Mouse (Mus musculus) retina, postnatal 7 days (tissue): ENCODE data around the gene Cblc.

Experiments used
- DNase-seq: peaks from one replicate; pipeline ENCODE4 v3.0.0-alpha.2; 2012; ENCODE audit warnings: low read depth, low spot score

Gene Cblc

GRCm38 (mm10) chr7:19783630-19784029 is 13.0 kb downstream of the Cblc start:
- DNase-seq = no peak

- DNase-seq = no peak
Measured at GRCm38 (mm10) chr7:19782645-19783044, 14.0 kb downstream of the Cblc start.

- no peak for DNase-seq
Measured at GRCm38 (mm10) chr7:19781741-19782140, 14.9 kb downstream of the Cblc start.

- no peak for DNase-seq
Measured at GRCm38 (mm10) chr7:19779903-19780302, 16.7 kb downstream of the Cblc start.

- no peak for DNase-seq
Measured at GRCm38 (mm10) chr7:19778645-19779044, 18.0 kb downstream of the Cblc start.

- DNase-seq = no peak
Measured at GRCm38 (mm10) chr7:19777049-19777723, 19.4 kb downstream of the Cblc start.

- no peak for DNase-seq
Measured at GRCm38 (mm10) chr7:19771682-19772081, 24.9 kb downstream of the Cblc start.

- no peak for DNase-seq
Measured at GRCm38 (mm10) chr7:19770984-19771391, 25.6 kb downstream of the Cblc start, which contains the start of gene Bcam. TSS of gene Bcam (minus strand) at chr7:19771016.

- DNase-seq = peak; percentile 61
Measured at GRCm38 (mm10) chr7:19770375-19770754, 26.2 kb downstream of the Cblc start.

GRCm38 (mm10) chr7:19769434-19770374 is 26.9 kb downstream of the Cblc start:
- DNase-seq = no peak

- DNase-seq = no peak
Measured at GRCm38 (mm10) chr7:19769001-19769400, 27.6 kb downstream of the Cblc start.

GRCm38 (mm10) chr7:19768251-19768650 is 28.4 kb downstream of the Cblc start:
- DNase-seq = no peak

GRCm38 (mm10) chr7:19764581-19764980 is 32.0 kb downstream of the Cblc start:
- no peak for DNase-seq

GRCm38 (mm10) chr7:19763829-19764477 is 32.7 kb downstream of the Cblc start:
- DNase-seq = no peak

GRCm38 (mm10) chr7:19762283-19762682 is 34.3 kb downstream of the Cblc start:
- no peak for DNase-seq

- no peak for DNase-seq
Measured at GRCm38 (mm10) chr7:19760021-19760420, 36.6 kb downstream of the Cblc start.

GRCm38 (mm10) chr7:19758623-19759022 is 38.0 kb downstream of the Cblc start:
- no peak for DNase-seq

- no peak for DNase-seq
Measured at GRCm38 (mm10) chr7:19755851-19756786, 40.5 kb downstream of the Cblc start.

GRCm38 (mm10) chr7:19755008-19755407 is 41.6 kb downstream of the Cblc start:
- no peak for DNase-seq

GRCm38 (mm10) chr7:19754065-19754464 is 42.5 kb downstream of the Cblc start:
- DNase-seq = no peak

GRCm38 (mm10) chr7:19753587-19753986 is 43.0 kb downstream of the Cblc start:
- DNase-seq = no peak
